Mouse (Mus musculus) midbrain, embryonic 16.5 days (tissue): ENCODE measurements around the gene Emid1. TPM values are rescaled to one million over a fixed set of nuclear protein-coding genes. Genes with fewer than 3 reads are reported as not detected.
"Not testable (repeated sequence)": the region's sequence is repeated elsewhere in the genome, so short reads cannot be mapped to it uniquely, and the experiment has no call there.

ENCODE experiments used
- ATAC-seq: fragments of 200-750 bp; cut with Nextera tagmentation; 2 replicates; pipeline ENCODE4 v1.8.0; 2017; ENCODE audit warnings: moderate TSS enrichment
- H3K27ac ChIP-seq: fragments of 300-500 bp; sonication (generic); 2 replicates; pipeline ENCODE4 v1.5.1; 2014; ENCODE audit warnings: mild to moderate bottlenecking, low read length, mixed read lengths
- H3K27me3 ChIP-seq: fragments of 300-500 bp; sonication (generic); 2 replicates; pipeline ENCODE4 v1.6.1; 2014; ENCODE audit warnings: low read depth, low read length, mixed read lengths; ENCODE audit not compliant: control insufficient read depth, insufficient read depth
- H3K36me3 ChIP-seq: fragments of 300-500 bp; sonication (generic); 2 replicates; pipeline ENCODE4 v1.6.1; 2014; ENCODE audit warnings: mild to moderate bottlenecking, low read length, moderate library complexity, mixed read lengths; ENCODE audit not compliant: control insufficient read depth, insufficient read depth
- H3K4me1 ChIP-seq: fragments of 300-500 bp; sonication (generic); 2 replicates; pipeline ENCODE4 v1.6.1; 2014; ENCODE audit warnings: mild to moderate bottlenecking, low read length, mixed read lengths; ENCODE audit not compliant: control insufficient read depth, insufficient read depth
- H3K4me2 ChIP-seq: fragments of 300-500 bp; sonication (generic); 2 replicates; pipeline ENCODE4 v1.6.1; 2014; ENCODE audit warnings: mild to moderate bottlenecking, low read length, mixed read lengths
- H3K4me3 ChIP-seq: fragments of 300-500 bp; sonication (generic); 2 replicates; pipeline ENCODE4 v1.5.1; 2014; ENCODE audit warnings: low read depth, mild to moderate bottlenecking, low read length, moderate library complexity, mixed read lengths
- H3K9ac ChIP-seq: fragments of 300-500 bp; sonication (generic); 2 replicates; pipeline ENCODE4 v1.6.1; 2014; ENCODE audit warnings: low read depth, low read length, mixed read lengths
- H3K9me3 ChIP-seq: fragments of 300-500 bp; sonication (generic); replicated peaks from 2 replicates; pipeline ENCODE4 v1.6.1; 2014; ENCODE audit warnings: mild to moderate bottlenecking, low read length, mixed read lengths; ENCODE audit not compliant: control insufficient read depth, poor library complexity, severe bottlenecking
- WGBS: fragments of 180-500 bp; shearing (Covaris S2); extraction: QIAGEN DNeasy Blood & Tissue Kit; methylation state at CpG from one replicate; pipeline ENCODE4 v1.1.7; 2014; 5-methylcytosine and 5-hydroxymethylcytosine counted together
- polyA plus RNA-seq: library from polyadenylated mRNA; unstranded; fragments of >200 nt; fragmentation: Nextera tagmentation; extraction: Ambion mirVana; gene quantifications from 2 replicates; pipeline ENCODE4 v1.2.1, GENCODE M21; 2015

The Emid1 gene
- polyA plus RNA-seq, 1 experiment from 2014 or later: 12.4 TPM

DNA sequence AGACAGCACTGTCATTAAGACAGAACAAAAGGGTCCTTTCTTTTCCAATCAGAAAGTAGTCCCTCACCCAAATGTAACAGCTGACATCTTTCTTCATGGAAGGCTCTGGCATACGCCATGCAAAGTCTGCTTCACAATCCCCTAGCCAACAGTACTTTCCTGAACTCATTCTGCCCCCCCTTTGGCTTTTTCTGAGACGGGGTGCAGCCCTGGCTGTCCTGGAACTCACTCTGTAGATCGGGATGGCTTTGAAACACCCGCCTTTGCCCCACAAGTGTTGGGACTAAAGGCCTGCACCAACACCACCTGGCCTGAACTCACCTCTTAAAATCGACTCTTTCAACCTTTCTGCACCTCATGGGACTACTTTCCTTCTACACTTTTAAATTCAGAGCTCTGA lies 56.2 kb downstream of the Emid1 start:
- Histone ChIP-seq H3K4me2 (no peak overlapping the region), H3K27ac (no peak overlapping the region), H3K36me3 (peaks cover 9% of the 10 kb centered on the region), H3K4me3 (no peak overlapping the region), H3K4me1 (peaks cover 25% of the 10 kb centered on the region), H3K9me3 (no peaks in the 10 kb centered on the region), H3K9ac (no peak overlapping the region), H3K27me3 (no peaks in the 10 kb centered on the region)
- WGBS: 76% methylated on average over 5 of the region's 5 CpGs
- ATAC-seq: no peak

DNA sequence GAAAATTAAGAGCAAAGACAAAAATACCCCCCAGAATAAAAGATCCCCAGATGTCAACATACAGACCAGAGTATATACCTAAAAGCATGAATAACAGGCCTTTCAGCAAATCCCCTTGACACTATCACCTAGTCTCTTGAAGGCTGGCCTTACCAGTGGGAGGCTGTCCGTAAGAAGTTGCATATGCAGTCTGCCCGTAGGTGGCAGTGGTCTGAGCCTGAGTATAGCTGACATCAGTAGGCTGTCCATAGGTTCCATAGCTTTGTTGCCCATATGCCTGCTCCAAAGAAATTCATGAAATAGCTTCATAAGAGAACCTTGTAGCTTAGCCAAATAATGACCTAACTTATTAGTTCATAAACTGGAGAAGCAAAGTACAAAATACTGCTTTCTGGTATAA lies 60.4 kb downstream of the Emid1 start:
- Histone ChIP-seq H3K4me3 (no peak overlapping the region), H3K36me3 (peaks cover 22% of the 10 kb centered on the region), H3K27me3 (no peaks in the 10 kb centered on the region), H3K9ac (no peak overlapping the region), H3K27ac (no peak overlapping the region), H3K4me2 (no peak overlapping the region), H3K4me1 (peaks cover 10% of the 10 kb centered on the region), H3K9me3 (no peaks in the 10 kb centered on the region)
- ATAC-seq: no peak
- WGBS: 37% methylated on average over 2 of the region's 2 CpGs

DNA sequence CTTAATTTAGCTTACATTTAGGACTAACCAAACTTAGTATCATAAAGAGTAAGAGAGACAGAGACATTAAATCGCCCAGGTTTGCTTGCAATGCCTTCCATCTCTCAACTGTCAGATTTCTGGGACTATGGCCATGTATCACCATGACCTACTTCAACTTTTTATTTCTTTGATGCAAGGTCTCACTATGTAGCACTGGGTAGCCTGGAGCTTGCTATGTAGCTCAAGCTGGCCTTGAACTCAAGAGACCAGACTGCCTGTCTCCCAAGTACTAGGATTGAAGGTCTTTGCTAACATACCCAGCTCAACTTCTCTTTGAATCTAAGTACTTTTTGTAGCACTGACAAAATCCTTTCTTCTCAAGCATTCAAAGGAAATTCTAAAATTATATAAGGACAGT lies 62.9 kb downstream of the Emid1 start:
- Histone ChIP-seq H3K9me3 (no peaks in the 10 kb centered on the region), H3K4me3 (no peak overlapping the region), H3K4me1 (no peaks in the 10 kb centered on the region), H3K9ac (no peak overlapping the region), H3K36me3 (peaks cover 32% of the 10 kb centered on the region), H3K4me2 (no peak overlapping the region), H3K27me3 (no peaks in the 10 kb centered on the region), H3K27ac (no peak overlapping the region)
- no peak for ATAC-seq
- WGBS: 92% methylated on average over 1 of the region's 1 CpGs

DNA sequence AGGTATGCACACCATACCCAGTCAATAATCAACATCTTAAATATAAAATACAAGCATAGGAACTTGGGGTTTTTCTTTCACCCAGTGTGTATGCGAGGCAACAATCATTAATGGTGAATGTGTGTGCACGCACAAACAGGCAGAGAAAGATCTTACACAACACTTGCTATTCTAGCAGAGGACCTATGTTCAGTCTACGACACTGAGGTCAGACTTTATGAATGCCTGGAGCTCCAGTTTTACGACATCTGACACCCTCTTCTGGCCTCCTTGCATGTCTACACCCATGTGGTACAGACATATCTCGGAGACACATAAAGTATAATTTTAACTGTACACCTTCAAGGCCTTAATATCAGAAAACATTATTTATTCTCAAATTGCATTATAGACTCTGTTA lies 75.2 kb downstream of the Emid1 start:
- H3K27ac ChIP-seq, H3K9me3 ChIP-seq, H3K4me3 ChIP-seq, H3K9ac ChIP-seq, H3K4me1 ChIP-seq, H3K27me3 ChIP-seq, H3K4me2 ChIP-seq, ATAC-seq: not testable (repeated sequence)
- peaks cover 32% of the 10 kb centered on the region for H3K36me3 ChIP-seq
- 96% methylated on average over 3 of the region's 5 CpGs for WGBS

DNA sequence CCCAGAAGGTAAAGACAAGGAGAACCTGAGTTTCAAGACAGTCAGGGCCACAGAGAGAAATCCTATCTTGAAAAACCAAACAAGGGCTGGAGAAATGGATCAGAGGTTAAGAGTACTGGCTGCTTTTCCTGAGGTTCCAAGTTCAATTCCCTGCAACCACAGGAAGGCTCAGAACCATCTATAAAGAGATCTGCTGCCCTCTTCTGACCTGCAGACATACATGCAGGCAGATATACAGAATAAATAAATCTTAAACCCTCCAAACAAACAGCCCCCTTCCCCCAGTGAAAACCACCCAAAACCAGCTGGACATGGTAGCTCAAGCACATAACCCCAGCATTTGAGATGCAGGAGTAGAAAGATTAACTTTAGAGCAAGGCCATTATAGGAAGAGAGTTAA lies 76.3 kb downstream of the Emid1 start:
- Histone ChIP-seq H3K4me2 (no peak overlapping the region), H3K36me3 (peaks cover 37% of the 10 kb centered on the region), H3K9me3 (no peaks in the 10 kb centered on the region), H3K4me1 (no peaks in the 10 kb centered on the region), H3K27ac (no peak overlapping the region), H3K9ac (no peak overlapping the region), H3K27me3 (no peaks in the 10 kb centered on the region), H3K4me3 (no peak overlapping the region)
- no peak for ATAC-seq

DNA sequence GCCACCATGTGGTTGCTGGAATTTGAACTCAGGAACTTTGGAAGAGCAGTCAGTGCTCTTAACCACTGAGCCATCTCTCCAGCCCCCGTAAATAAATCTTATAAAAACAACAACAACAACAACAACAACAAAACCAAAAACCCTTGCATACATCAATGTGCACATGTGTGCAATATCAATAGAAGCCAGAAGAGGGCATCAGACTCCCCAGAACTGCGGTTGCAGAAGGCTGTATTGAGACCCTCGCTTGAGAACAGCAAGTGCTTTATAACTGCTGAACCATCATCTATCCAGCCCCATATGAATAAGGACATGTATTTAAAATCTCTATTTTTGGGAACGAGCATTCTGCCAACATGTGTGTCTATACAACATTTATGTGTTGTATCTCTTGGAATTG lies 77.2 kb downstream of the Emid1 start:
- Histone ChIP-seq H3K4me2 (no peak overlapping the region), H3K9me3 (no peaks in the 10 kb centered on the region), H3K27ac (no peak overlapping the region), H3K36me3 (peaks cover 36% of the 10 kb centered on the region), H3K27me3 (no peaks in the 10 kb centered on the region), H3K9ac (no peak overlapping the region), H3K4me3 (no peak overlapping the region), H3K4me1 (no peaks in the 10 kb centered on the region)
- 68% methylated on average over 4 of the region's 4 CpGs for WGBS
- no peak for ATAC-seq

DNA sequence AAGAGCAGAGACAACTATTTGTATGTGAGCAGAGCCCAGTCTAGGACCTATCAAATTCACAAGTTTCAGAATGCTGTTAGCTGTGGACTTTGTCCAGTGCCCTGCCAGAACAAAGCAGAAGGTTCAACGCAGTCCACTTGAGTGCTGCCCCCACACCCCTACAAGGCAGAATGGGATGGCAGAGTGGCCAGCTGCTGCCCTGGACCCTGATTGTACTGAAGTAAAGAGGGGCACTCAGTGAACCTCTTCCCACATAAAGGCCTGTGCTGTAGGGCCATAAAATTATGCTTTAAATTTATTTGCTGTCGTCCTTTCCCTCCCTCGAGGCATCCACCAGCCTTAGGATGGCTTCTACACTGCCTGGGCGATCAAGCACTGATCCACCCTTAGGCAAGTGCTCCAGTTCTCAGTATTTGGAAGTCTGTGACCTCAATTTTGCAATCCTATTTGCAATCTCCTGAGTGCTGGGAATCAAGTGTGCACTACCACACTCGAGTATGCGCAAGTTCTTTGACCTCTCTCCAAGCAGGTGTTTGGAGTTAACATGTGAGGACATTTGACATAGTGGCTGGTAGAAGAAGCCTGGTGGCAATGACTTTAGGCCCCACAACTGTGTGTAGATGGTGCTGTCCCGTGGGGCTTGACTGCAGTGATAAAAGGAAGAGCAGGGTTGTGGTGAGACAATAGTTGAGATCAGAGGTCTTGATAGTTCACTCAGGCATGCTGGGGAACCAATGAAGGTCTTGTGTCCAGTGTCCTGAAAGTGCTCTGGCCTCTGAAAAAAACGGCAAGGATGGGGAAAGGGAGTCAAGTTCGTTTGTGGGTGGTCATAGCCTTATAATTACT lies 83.7 kb downstream of the Emid1 start:
- ATAC-seq: no peak
- peaks cover 37% of the 10 kb centered on the region for H3K36me3 ChIP-seq

DNA sequence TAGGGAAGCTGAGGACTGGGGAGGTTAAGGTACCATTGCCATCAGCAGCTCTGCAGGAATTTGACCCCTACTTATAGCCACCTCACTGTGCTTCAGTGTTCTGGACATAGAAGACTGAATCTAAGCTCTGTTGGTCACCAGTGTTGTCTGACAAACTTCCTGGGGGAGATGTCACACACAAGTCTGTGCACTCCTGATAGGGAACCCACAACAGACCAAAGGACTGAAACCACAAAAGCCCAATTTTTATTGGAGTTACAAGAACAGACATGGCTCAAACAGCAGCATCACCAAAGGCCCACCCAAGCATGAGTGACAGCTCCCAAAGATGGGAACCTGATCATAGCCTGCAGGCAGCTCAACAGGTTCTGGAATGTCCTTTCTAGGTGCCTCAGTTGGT lies 85.0 kb downstream of the Emid1 start:
- H3K9me3 ChIP-seq: no peaks in the 10 kb centered on the region
- no peak overlapping the region for H3K4me3 ChIP-seq
- peaks cover 16% of the 10 kb centered on the region for H3K27me3 ChIP-seq
- ATAC-seq: no peak
- no peak overlapping the region for H3K9ac ChIP-seq
- H3K36me3 ChIP-seq: peaks cover 28% of the 10 kb centered on the region
- peaks cover 20% of the 10 kb centered on the region for H3K4me1 ChIP-seq
- H3K4me2 ChIP-seq: no peak overlapping the region
- no peak overlapping the region for H3K27ac ChIP-seq

More for the DNA sequence above, 83.7 kb downstream of the Emid1 start:
- Histone ChIP-seq H3K27me3 (peaks cover 4% of the 10 kb centered on the region), H3K9me3 (no peaks in the 10 kb centered on the region), H3K4me1 (peaks cover 10% of the 10 kb centered on the region), H3K27ac (no peak overlapping the region), H3K9ac (no peak overlapping the region), H3K4me3 (no peak overlapping the region), H3K4me2 (no peak overlapping the region)
- 84% methylated on average over 9 of the region's 9 CpGs for WGBS

DNA sequence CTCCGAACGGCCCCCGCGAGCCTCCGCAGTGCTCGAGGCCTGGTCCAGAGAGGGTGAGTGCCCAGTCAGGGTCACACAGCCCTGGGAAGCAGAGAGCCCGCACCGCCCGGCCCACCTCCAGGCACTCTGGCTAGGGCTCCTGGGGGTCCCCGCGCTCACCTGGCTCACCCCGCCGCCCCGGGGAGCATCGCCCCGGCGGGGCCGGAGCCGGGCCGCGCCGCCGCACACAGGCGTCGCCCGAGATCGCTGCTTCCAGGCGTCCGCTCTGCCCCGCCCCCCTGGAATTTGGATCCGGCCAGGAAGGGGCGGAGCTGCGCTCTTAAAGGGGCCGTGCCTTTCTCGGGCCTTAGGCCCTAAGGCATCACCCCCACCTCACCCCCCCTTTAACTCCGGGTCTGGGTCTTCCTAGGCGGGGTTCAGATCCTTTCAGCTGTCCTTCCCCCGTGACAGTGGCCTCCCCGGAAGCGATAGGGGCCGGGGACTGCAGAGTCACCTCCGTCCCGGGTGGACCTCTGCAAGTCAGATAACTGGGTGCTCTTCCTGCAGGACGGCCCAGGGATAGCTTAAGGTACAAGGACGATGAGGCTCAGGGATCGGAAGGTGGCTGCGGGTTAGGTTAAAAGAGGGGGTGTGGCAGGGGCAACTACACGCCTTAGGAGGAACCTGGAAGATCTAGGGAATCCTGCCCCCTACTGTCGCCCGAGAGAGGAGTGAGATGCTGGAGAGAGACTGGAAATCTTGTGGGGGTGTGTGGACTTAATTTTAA lies 86.8 kb downstream of the Emid1 start, which contains the start of gene Gas2l1:
Gas2l1 (minus strand) TSS at position 272 of the 766 bp plus-strand sequence.
- H3K27ac ChIP-seq: peak within 1 kb of the TSS; percentile 31; the same call in 1 of the 2 replicates
- ATAC-seq: peak; percentile 85
- peak within 1 kb of the TSS; percentile 70 for H3K4me3 ChIP-seq
- H3K9me3 ChIP-seq: no peaks in the 10 kb centered on the region
- WGBS: under 1% methylated on average over 45 of the region's 50 CpGs
- peaks cover 30% of the 10 kb centered on the region for H3K4me1 ChIP-seq
- peaks cover 33% of the 10 kb centered on the region for H3K27me3 ChIP-seq
- H3K4me2 ChIP-seq: peak within 1 kb of the TSS; percentile 79
- H3K36me3 ChIP-seq: peaks cover 15% of the 10 kb centered on the region
- H3K9ac ChIP-seq: peak within 1 kb of the TSS; percentile 77
